ENCODE assay signal across 11 mouse cellular contexts in the genomic region with DNA sequence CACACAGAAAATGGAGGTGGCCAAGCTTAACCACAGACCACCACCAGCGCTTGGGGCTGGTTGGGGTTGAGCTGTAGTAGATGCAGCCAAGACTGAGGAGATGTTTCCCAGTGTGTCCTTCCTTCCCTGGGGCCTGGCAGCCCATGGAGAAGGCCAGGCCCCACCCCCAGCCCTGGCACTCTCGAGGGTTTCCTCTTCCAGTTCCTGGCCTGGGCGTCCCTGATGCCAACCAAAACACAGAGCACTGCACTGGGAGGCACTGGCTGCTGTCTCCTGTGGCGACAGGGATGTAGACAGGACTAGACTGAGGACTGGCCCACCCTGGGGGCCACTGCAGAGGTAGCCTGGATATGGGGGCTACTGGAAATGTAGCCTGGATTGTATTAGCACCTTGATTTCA. TPM values are rescaled to one million over a fixed set of nuclear protein-coding genes. Genes with fewer than 3 reads are reported as not detected.
DNase-seq lines count a peak whose midpoint lies in the region; ATAC-seq and TF ChIP-seq lines count a peak whose summit lies in the region.
"Had no signal": no experiment of that assay in that cellular context is flagged by ENCODE, and none has a peak within 500 bp of the region (broad histone marks: within the 10 kb centered on the region; RNA-seq: fewer than 3 reads in every experiment).

No protein-coding gene starts in this region.

- peak; percentile 60 for DNase-seq in adrenal gland, postnatal 14 days
- no peak for DNase-seq in adrenal gland, postnatal 4 days (ENCODE audit: low spot score in 2 of 2)
- no peak for DNase-seq in hindbrain, embryonic 10.5 days (ENCODE audit: low spot score)
- no peak for DNase-seq in hindbrain, postnatal 0 days (ENCODE audit: low spot score)
- peak; percentile 68 for DNase-seq in gastrocnemius, postnatal 25 days
- DNase-seq in lung, postnatal 25 days (ENCODE audit: low spot score), result peak; percentile 53
- DNase-seq in layer of hippocampus, postnatal 25 days (ENCODE audit: extremely low spot score in 1 of 2, low spot score in 1 of 2), result no peak
- DNase-seq in right cerebral cortex, postnatal 25 days, result no peak

- H3K4me2 ChIP-seq in hindbrain, postnatal 0 days (ENCODE audit: low read depth, low read length), result no peak overlapping the region
- H3K4me2 ChIP-seq: hindbrain, embryonic 12.5 days had no signal

- H3K9me3 ChIP-seq in hindbrain, embryonic 10.5 days, result 0 out of 2 replicates have a peak, but pooled peaks cover 4% of the 10 kb centered on the region
- no peaks in the 10 kb centered on the region for H3K9me3 ChIP-seq in hindbrain, postnatal 0 days (ENCODE audit: low read length)
- H3K9me3 ChIP-seq: G1E; hindbrain, embryonic 12.5 days had no signal

- H3K36me3 ChIP-seq in hindbrain, embryonic 10.5 days, result peaks cover 68% of the 10 kb centered on the region
- no peaks in the 10 kb centered on the region for H3K36me3 ChIP-seq in hindbrain, postnatal 0 days (ENCODE audit: insufficient read depth, low read length)
- H3K36me3 ChIP-seq: G1E had no signal

- TF ChIP-seq CTCF in hindbrain, postnatal 0 days (IDR thresholded peaks at IDR 0.05; ENCODE audit: low read depth), result no peak

- peaks cover 18% of the 10 kb centered on the region for H3K4me1 ChIP-seq in hindbrain, embryonic 10.5 days (replicated peaks)
- H3K4me1 ChIP-seq in hindbrain, postnatal 0 days (ENCODE audit: insufficient read depth, low read length), result no peaks in the 10 kb centered on the region

- no peak overlapping the region for H3K4me3 ChIP-seq in hindbrain, embryonic 10.5 days
- H3K4me3 ChIP-seq in hindbrain, postnatal 0 days (ENCODE audit: low read length), result no peak overlapping the region
- H3K4me3 ChIP-seq: hindbrain, embryonic 12.5 days; megakaryocyte, embryonic 14.5 days had no signal

- WGBS in hindbrain, embryonic 10.5 days, result 83% methylated on average over 4 of the region's 4 CpGs
- WGBS in hindbrain, postnatal 0 days, result 73% methylated on average over 4 of the region's 4 CpGs

- no peaks in the 10 kb centered on the region for H3K27me3 ChIP-seq in hindbrain, embryonic 10.5 days (ENCODE audit: insufficient read depth, poor library complexity, severe bottlenecking)
- no peaks in the 10 kb centered on the region for H3K27me3 ChIP-seq in hindbrain, postnatal 0 days (ENCODE audit: insufficient read depth, low read length)
- H3K27me3 ChIP-seq: hindbrain, embryonic 12.5 days had no signal

- H3K9ac ChIP-seq in hindbrain, postnatal 0 days (replicated peaks; ENCODE audit: low read length), result no peak overlapping the region
- H3K9ac ChIP-seq: hindbrain, embryonic 12.5 days had no signal

- peak overlapping the region; percentile 45 for H3K27ac ChIP-seq in hindbrain, embryonic 10.5 days
- no peak overlapping the region for H3K27ac ChIP-seq in hindbrain, postnatal 0 days
- H3K27ac ChIP-seq: hindbrain, embryonic 12.5 days had no signal

- ATAC-seq in hindbrain, postnatal 0 days, result no peak

RNA-seq across cellular contexts. Expression of a gene that starts 33.8 kb away (rescaled TPM):
- total RNA-seq in adrenal gland, postnatal 14 days (2021), result 10.9 and 11.0 TPM in 2 replicates
- total RNA-seq in adrenal gland, postnatal 4 days (2021), result 10 to 100 TPM; 18.4 to 23.4 TPM
- 33.8 and 43.8 TPM in 2 replicates for polyA plus RNA-seq in hindbrain, embryonic 10.5 days (2016; fragmentation: Nextera tagmentation; extraction: Ambion mirVana)
- 40.5 and 47.6 TPM in 2 replicates for total RNA-seq in hindbrain, postnatal 0 days (2014; rRNA removed)
- 26.7 and 26.8 TPM in 2 replicates for polyA plus RNA-seq in hindbrain, postnatal 0 days (2015; fragmentation: Nextera tagmentation; extraction: Ambion mirVana)
- total RNA-seq in gastrocnemius, postnatal 25 days (2021), result 1 to 10 TPM; 2.6 to 3.0 TPM
- 10 to 100 TPM; 20.3 to 26.2 TPM for total RNA-seq in layer of hippocampus, postnatal 25 days (2021)

RNA-seq across cellular contexts. Expression of a gene that starts 50.8 kb away (rescaled TPM):
- 1.3 TPM in 2 replicates for total RNA-seq in adrenal gland, postnatal 14 days (2021)
- 1 to 10 TPM; 2.1 to 3.6 TPM for total RNA-seq in adrenal gland, postnatal 4 days (2021)
- polyA plus RNA-seq in hindbrain, embryonic 10.5 days (2016; fragmentation: Nextera tagmentation; extraction: Ambion mirVana), result 5.9 and 24.4 TPM in 2 replicates
- 2.3 and 3.3 TPM in 2 replicates for total RNA-seq in hindbrain, postnatal 0 days (2014; rRNA removed)
- polyA plus RNA-seq in hindbrain, postnatal 0 days (2015; fragmentation: Nextera tagmentation; extraction: Ambion mirVana), result 2.3 TPM in 2 replicates
- not detected for total RNA-seq in gastrocnemius, postnatal 25 days (2021)
- total RNA-seq in layer of hippocampus, postnatal 25 days (2021), result 1 to 10 TPM; 2.2 to 3.5 TPM
- total RNA-seq: G1E had no signal
- polyA plus RNA-seq: G1E had no signal

Comparison
In these comparisons a context has a peak if more than half of its experiments do, and no peak if none do; other contexts are left out.
1. DNase-seq: peak in adrenal gland, postnatal 14 days (single experiment), gastrocnemius, postnatal 25 days (single experiment) and lung, postnatal 25 days (single experiment); none in adrenal gland, postnatal 4 days (0 of 2), hindbrain, embryonic 10.5 days (single experiment), hindbrain, postnatal 0 days (single experiment), layer of hippocampus, postnatal 25 days (0 of 2) and right cerebral cortex, postnatal 25 days (single experiment).